Comparison of ENCODE assay signal across 8 mouse cellular contexts in the genomic region with DNA sequence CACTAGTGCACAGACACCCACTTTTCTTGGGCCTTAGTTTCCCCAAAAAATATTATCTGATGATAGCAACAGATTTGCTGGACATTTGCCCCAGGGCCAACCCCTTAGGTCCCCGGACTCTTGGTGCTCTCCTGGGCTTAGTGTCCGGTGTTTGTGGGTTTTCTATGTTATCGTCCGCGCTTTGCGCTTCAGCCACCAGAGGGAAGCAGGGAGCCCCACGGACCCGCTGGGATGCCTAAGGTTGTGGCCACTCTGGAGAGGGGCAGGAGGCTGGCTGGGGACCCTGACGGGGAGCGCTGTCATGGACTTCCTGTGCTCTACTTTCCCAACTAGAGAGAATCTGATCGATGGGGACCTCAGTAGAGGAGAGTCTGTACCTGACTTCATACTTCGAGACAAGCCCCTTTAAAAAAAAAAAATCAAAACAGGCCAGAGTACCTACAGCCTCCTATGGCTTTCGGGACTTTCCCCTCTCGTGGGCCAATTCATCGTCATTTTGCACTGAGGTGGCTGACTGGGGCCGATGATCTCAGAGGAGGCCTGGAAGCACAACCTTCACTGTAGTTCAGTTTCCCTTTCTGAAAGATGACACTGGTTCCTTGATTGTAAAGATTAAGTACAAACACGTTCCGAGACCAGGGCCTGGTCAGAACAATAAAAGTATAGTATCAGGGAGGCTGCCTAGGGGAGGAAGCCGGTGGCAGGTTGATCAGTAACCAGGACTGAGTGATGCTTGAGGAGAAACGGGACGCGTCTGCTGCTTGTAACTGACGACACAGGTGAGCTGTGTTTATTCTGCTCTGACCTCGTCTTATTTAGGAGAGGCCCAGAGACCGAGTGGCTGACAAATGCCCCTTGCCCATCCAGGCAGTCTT. TPM values are rescaled to one million over a fixed set of nuclear protein-coding genes. Genes with fewer than 3 reads are reported as not detected.
A peak's percentile ranks its signal among the peaks of the same experiment; 100 is the strongest.
DNase-seq lines count a peak whose midpoint lies in the region; ATAC-seq lines count a peak whose summit lies in the region.

No protein-coding gene starts in this region.

- peak; percentile 64 for DNase-seq in 3134 (ENCODE audit: extremely low read depth, insufficient read length, low spot score)
- peak; percentile 79 for DNase-seq in adrenal gland, postnatal 25 days
- peak; percentile 63 for DNase-seq in embryonic facial prominence, embryonic 14.5 days (ENCODE audit: low spot score)
- peak; percentile 58 to 83 for DNase-seq in heart, adult 9 months (ENCODE audit: low spot score in 2 of 2)
- peak; percentile 87 for DNase-seq in kidney, adult 9 months
- DNase-seq in midbrain, embryonic 14.5 days, result peak; percentile 86
- DNase-seq in spleen, adult 12 weeks (ENCODE audit: low spot score), result peak; percentile 50

- peaks cover 16% of the 10 kb centered on the region for H3K36me3 ChIP-seq in embryonic facial prominence, embryonic 14.5 days (ENCODE audit: control insufficient read depth, insufficient read depth, low read length)
- peaks cover 21% of the 10 kb centered on the region for H3K36me3 ChIP-seq in limb, embryonic 13.5 days
- H3K36me3 ChIP-seq in midbrain, embryonic 14.5 days (ENCODE audit: control insufficient read depth, insufficient read depth, low read length), result peaks cover 12% of the 10 kb centered on the region

- peak overlapping the region; percentile 42 for H3K4me3 ChIP-seq in embryonic facial prominence, embryonic 14.5 days (ENCODE audit: low read depth, low read length)
- H3K4me3 ChIP-seq in limb, embryonic 13.5 days, result peak overlapping the region; percentile 54
- peak overlapping the region; percentile 37 for H3K4me3 ChIP-seq in midbrain, embryonic 14.5 days (replicated peaks; ENCODE audit: low read depth, low read length)

- H3K27ac ChIP-seq in embryonic facial prominence, embryonic 14.5 days (replicated peaks; ENCODE audit: low read depth, low read length), result no peak overlapping the region
- H3K27ac ChIP-seq in limb, embryonic 13.5 days, result peak overlapping the region; percentile 33; the same call in 1 of the 2 replicates
- no peak overlapping the region for H3K27ac ChIP-seq in midbrain, embryonic 14.5 days (replicated peaks; ENCODE audit: low read depth, low read length)

- H3K4me1 ChIP-seq in embryonic facial prominence, embryonic 14.5 days (ENCODE audit: control insufficient read depth, insufficient read depth, low read length), result peaks cover 19% of the 10 kb centered on the region
- H3K4me1 ChIP-seq in limb, embryonic 13.5 days, result peaks cover 40% of the 10 kb centered on the region
- peaks cover 19% of the 10 kb centered on the region for H3K4me1 ChIP-seq in midbrain, embryonic 14.5 days (ENCODE audit: control insufficient read depth, insufficient read depth, low read length)

- peak overlapping the region; percentile 60 for H3K9ac ChIP-seq in embryonic facial prominence, embryonic 14.5 days (ENCODE audit: low read depth, low read length)
- H3K9ac ChIP-seq in limb, embryonic 13.5 days, result peak overlapping the region; percentile 67
- H3K9ac ChIP-seq in midbrain, embryonic 14.5 days (replicated peaks; ENCODE audit: low read length), result peak overlapping the region; percentile 45; the same call in 1 of the 2 replicates

- peak overlapping the region; percentile 73 for H3K4me2 ChIP-seq in embryonic facial prominence, embryonic 14.5 days (ENCODE audit: low read depth, low read length)
- H3K4me2 ChIP-seq in limb, embryonic 13.5 days (replicated peaks), result peak overlapping the region; percentile 96
- H3K4me2 ChIP-seq in midbrain, embryonic 14.5 days (ENCODE audit: low read length), result peak overlapping the region; percentile 81

- peak; percentile 78 for ATAC-seq in embryonic facial prominence, embryonic 14.5 days (ENCODE audit: low read depth)
- peak; percentile 64; the same call in 1 of the 2 replicates for ATAC-seq in limb, embryonic 13.5 days (ENCODE audit: low FRiP score, low read depth)
- peak; percentile 48; the same call in 1 of the 2 replicates for ATAC-seq in midbrain, embryonic 14.5 days (ENCODE audit: low FRiP score, low TSS enrichment)

- H3K9me3 ChIP-seq in embryonic facial prominence, embryonic 14.5 days (ENCODE audit: control insufficient read depth, low read length), result no peaks in the 10 kb centered on the region
- H3K9me3 ChIP-seq in limb, embryonic 13.5 days, result no peaks in the 10 kb centered on the region
- H3K9me3 ChIP-seq in midbrain, embryonic 14.5 days (ENCODE audit: control insufficient read depth, low read length), result no peaks in the 10 kb centered on the region

- 27% methylated on average over 25 of the region's 25 CpGs for WGBS in embryonic facial prominence, embryonic 14.5 days
- WGBS in limb, embryonic 13.5 days, result 28% methylated on average over 25 of the region's 25 CpGs
- WGBS in midbrain, embryonic 14.5 days, result 38% methylated on average over 25 of the region's 25 CpGs

- peaks cover 23% of the 10 kb centered on the region for H3K27me3 ChIP-seq in embryonic facial prominence, embryonic 14.5 days (replicated peaks; ENCODE audit: control insufficient read depth, insufficient read depth, low read length)
- peaks cover 34% of the 10 kb centered on the region for H3K27me3 ChIP-seq in limb, embryonic 13.5 days
- H3K27me3 ChIP-seq in midbrain, embryonic 14.5 days (ENCODE audit: control insufficient read depth, insufficient read depth, low read length), result peaks cover 21% of the 10 kb centered on the region

RNA-seq across cellular contexts. Expression of a gene that starts 0.7 kb away (rescaled TPM):
- total RNA-seq in adrenal gland, postnatal 25 days (2021), result 21.7 and 26.5 TPM in 2 replicates
- polyA plus RNA-seq in embryonic facial prominence, embryonic 14.5 days (2014; fragmentation: Nextera tagmentation; extraction: Ambion mirVana), result 1.6 and 2.2 TPM in 2 replicates
- polyA plus RNA-seq in limb, embryonic 13.5 days (2015; fragmentation: Nextera tagmentation; extraction: Ambion mirVana), result 1.9 and 2.2 TPM in 2 replicates
- polyA plus RNA-seq in midbrain, embryonic 14.5 days (2014; fragmentation: Nextera tagmentation; extraction: Ambion mirVana), result 0.51 and 1.0 TPM in 2 replicates

RNA-seq across cellular contexts. Expression of a gene that starts 17.5 kb away (rescaled TPM):
- total RNA-seq in adrenal gland, postnatal 25 days (2021), result 26.5 and 32.9 TPM in 2 replicates
- polyA plus RNA-seq in embryonic facial prominence, embryonic 14.5 days (2014; fragmentation: Nextera tagmentation; extraction: Ambion mirVana), result 33.3 and 37.8 TPM in 2 replicates
- polyA plus RNA-seq in limb, embryonic 13.5 days (2015; fragmentation: Nextera tagmentation; extraction: Ambion mirVana), result 38.0 and 39.1 TPM in 2 replicates
- 30.7 and 31.4 TPM in 2 replicates for polyA plus RNA-seq in midbrain, embryonic 14.5 days (2014; fragmentation: Nextera tagmentation; extraction: Ambion mirVana)
